Mouse (Mus musculus): ENCODE results near the gene Kdm4b. TPM values are rescaled to one million over a fixed set of nuclear protein-coding genes. Genes with fewer than 3 reads are reported as not detected.

Gene Kdm4b
- polyA plus RNA-seq, 1 experiment from 2014 or later, result 28.9 TPM

DNA sequence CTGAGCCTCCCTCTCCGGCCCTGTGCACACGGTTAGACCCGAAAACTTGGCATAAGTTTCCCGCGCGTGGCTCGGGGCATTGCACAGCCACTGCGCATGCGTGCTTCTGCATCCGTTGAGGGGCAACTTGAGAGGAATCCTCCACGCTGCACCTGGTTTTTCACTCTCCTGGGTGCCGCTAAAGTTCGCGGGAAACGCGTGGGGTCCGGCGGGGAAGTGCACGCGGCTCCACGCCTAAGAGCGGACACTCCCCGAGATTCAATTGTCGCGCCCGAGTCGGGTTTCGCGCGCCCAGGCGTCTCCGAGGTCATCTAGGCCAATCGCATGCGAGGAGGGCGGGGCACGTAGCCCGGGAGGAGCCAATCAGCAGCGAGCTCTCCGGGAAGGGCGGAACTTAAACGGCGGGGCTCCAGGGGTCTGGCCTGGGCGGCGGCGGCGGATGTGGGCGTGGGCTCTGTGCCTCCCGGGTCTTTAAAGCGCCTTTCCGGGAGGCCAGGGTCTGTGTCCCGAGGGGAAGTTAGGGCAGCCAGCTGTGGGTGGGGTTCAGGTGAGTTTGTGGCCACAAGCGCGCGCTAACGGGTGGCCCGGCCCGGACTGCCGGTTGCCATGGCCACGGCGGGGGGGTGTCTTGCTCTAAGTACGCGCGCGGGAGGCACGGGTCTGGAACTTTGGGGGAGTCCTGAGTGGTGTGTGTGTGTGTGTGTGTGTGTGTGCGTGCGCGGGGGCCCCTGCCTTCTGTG is 21.8 kb upstream of the Kdm4b start:
- H3K4me2 ChIP-seq (replicated peaks; ENCODE audit: low read depth, low read length), result peak overlapping the region; percentile 98
- H3K9me3 ChIP-seq (ENCODE audit: control insufficient read depth, low read depth, low read length), result no peaks in the 10 kb centered on the region
- H3K27ac ChIP-seq (ENCODE audit: low read length), result peak overlapping the region; percentile 89

DNA sequence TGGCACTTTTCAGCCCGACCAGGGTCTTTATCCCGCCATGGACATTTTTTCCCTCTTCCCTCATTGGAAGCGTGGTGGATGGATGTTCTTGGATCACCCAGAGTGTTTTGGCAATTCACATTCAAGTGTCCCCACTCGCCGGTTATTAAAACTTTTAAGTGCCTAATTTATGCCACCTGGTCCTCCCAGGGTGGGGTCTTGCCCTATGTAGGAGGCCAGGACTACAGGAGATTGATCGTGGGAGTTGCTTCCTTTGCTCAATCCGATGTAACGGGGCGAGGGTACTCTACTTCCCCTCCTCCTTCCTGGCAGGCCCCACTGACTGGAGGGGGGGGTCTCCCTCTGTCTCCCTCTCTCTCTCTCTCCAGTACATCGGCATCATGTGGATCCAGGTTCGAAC is 21.1 kb upstream of the Kdm4b start:
- peak overlapping the region; percentile 76 for H3K4me3 ChIP-seq (ENCODE audit: low read depth, low read length)
- H3K27me3 ChIP-seq (ENCODE audit: control insufficient read depth, insufficient read depth, low read length), result no peaks in the 10 kb centered on the region
- H3K4me1 ChIP-seq (ENCODE audit: control insufficient read depth, insufficient read depth, low read length), result peaks cover 34% of the 10 kb centered on the region
- WGBS, result 10% methylated on average over 11 of the region's 11 CpGs
- H3K27ac ChIP-seq (ENCODE audit: low read length), result no peak overlapping the region
- no peaks in the 10 kb centered on the region for H3K9me3 ChIP-seq (ENCODE audit: control insufficient read depth, low read depth, low read length)
- peaks cover 20% of the 10 kb centered on the region for H3K36me3 ChIP-seq (ENCODE audit: control insufficient read depth, insufficient read depth, low read length)
- no peak for ATAC-seq (ENCODE audit: insufficient number of reproducible peaks, insufficient read depth, low FRiP score, low read depth)
- H3K4me2 ChIP-seq (replicated peaks; ENCODE audit: low read depth, low read length), result peak overlapping the region; percentile 98
- peak overlapping the region; percentile 78 for H3K9ac ChIP-seq (replicated peaks; ENCODE audit: low read depth, low read length)

More for the DNA sequence above, 21.8 kb upstream of the Kdm4b start:
- Histone ChIP-seq H3K4me1 (ENCODE audit: control insufficient read depth, insufficient read depth, low read length) (peaks cover 34% of the 10 kb centered on the region), H3K9ac (replicated peaks; ENCODE audit: low read depth, low read length) (peak overlapping the region; percentile 78), H3K27me3 (ENCODE audit: control insufficient read depth, insufficient read depth, low read length) (no peaks in the 10 kb centered on the region), H3K36me3 (ENCODE audit: control insufficient read depth, insufficient read depth, low read length) (peaks cover 13% of the 10 kb centered on the region), H3K4me3 (ENCODE audit: low read depth, low read length) (peak overlapping the region; percentile 76)
- under 1% methylated on average over 68 of the region's 68 CpGs for WGBS
- peak; percentile 93 for ATAC-seq (ENCODE audit: insufficient number of reproducible peaks, insufficient read depth, low FRiP score, low read depth)

DNA sequence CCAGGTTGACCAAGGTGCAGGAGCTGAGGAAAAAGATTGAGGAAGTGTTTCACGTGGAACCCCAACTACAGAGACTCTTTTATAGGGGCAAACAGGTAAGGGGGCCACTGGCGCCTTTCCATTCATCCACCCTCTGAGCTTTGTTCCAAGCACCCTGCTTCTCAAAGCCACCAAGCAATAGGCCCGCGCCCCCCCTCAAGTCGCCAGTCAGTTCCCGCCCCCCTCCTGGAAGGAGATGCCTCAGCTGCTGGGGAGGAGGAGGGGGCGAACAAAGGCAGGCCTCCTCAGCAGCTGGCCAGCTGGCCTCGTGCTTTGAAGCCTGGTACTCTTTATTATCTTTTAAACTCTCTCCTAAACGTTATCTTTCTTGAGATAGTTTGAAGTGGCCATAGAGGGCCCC is 20.7 kb upstream of the Kdm4b start:
- peak overlapping the region; percentile 98 for H3K4me2 ChIP-seq (replicated peaks; ENCODE audit: low read depth, low read length)
- ATAC-seq (ENCODE audit: insufficient number of reproducible peaks, insufficient read depth, low FRiP score, low read depth), result no peak
- peak overlapping the region; percentile 78 for H3K9ac ChIP-seq (replicated peaks; ENCODE audit: low read depth, low read length)
- H3K9me3 ChIP-seq (ENCODE audit: control insufficient read depth, low read depth, low read length), result no peaks in the 10 kb centered on the region
- no peaks in the 10 kb centered on the region for H3K27me3 ChIP-seq (ENCODE audit: control insufficient read depth, insufficient read depth, low read length)
- H3K27ac ChIP-seq (ENCODE audit: low read length), result no peak overlapping the region
- H3K4me3 ChIP-seq (ENCODE audit: low read depth, low read length), result peak overlapping the region; percentile 76
- peaks cover 34% of the 10 kb centered on the region for H3K4me1 ChIP-seq (ENCODE audit: control insufficient read depth, insufficient read depth, low read length)
- H3K36me3 ChIP-seq (ENCODE audit: control insufficient read depth, insufficient read depth, low read length), result peaks cover 25% of the 10 kb centered on the region
- WGBS, result 19% methylated on average over 9 of the region's 9 CpGs

DNA sequence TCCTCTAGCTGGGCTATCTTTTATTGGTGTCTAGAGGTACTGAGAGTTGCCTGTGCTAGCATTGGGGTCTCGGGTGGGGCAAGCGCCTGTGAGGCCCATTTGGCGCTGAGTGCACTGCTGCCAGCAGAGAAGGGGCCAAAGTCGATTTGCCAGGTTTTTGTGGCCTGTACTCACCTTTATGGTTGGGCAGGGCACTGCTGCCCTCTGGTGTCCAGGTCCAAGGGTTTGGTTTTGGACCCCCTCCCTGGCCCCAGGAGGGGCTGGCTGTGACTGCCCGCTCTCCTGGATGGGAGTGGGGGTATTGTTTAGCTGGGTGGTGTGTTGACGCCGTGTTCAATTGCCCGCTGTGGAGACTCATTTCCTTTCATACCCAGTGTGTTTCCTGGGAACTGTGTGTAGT is 20.0 kb upstream of the Kdm4b start:
- no peaks in the 10 kb centered on the region for H3K9me3 ChIP-seq (ENCODE audit: control insufficient read depth, low read depth, low read length)
- no peaks in the 10 kb centered on the region for H3K27me3 ChIP-seq (ENCODE audit: control insufficient read depth, insufficient read depth, low read length)
- peaks cover 34% of the 10 kb centered on the region for H3K4me1 ChIP-seq (ENCODE audit: control insufficient read depth, insufficient read depth, low read length)
- 57% methylated on average over 8 of the region's 8 CpGs for WGBS
- ATAC-seq (ENCODE audit: insufficient number of reproducible peaks, insufficient read depth, low FRiP score, low read depth), result no peak
- no peak overlapping the region for H3K27ac ChIP-seq (ENCODE audit: low read length)
- no peak overlapping the region for H3K9ac ChIP-seq (replicated peaks; ENCODE audit: low read depth, low read length)
- H3K4me3 ChIP-seq (ENCODE audit: low read depth, low read length), result peak overlapping the region; percentile 76; the same call in 1 of the 2 replicates
- peaks cover 31% of the 10 kb centered on the region for H3K36me3 ChIP-seq (ENCODE audit: control insufficient read depth, insufficient read depth, low read length)
- peak overlapping the region; percentile 98 for H3K4me2 ChIP-seq (replicated peaks; ENCODE audit: low read depth, low read length)

DNA sequence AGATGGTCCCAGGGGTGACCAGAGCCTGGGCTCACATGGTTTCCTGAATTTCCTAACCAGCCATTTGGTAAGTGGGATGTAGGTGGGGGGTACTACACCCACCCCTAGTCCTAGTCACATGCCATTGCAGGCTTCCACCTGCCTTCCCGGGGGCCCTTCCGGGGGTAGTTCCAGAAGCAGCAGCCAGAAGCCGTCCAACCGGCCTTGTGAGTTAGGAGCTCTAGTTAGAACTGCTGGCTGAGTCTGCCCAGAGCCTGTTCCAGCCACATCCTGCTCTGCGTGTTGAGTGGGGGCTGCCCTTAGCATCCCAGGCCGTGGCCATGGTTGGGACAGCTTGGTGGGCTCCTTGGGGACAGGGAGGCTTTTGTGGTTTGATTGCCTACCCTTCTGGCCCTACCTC is 17.8 kb upstream of the Kdm4b start:
- ATAC-seq (ENCODE audit: insufficient number of reproducible peaks, insufficient read depth, low FRiP score, low read depth), result no peak
- Histone ChIP-seq H3K36me3 (ENCODE audit: control insufficient read depth, insufficient read depth, low read length) (peaks cover 47% of the 10 kb centered on the region), H3K27ac (ENCODE audit: low read length) (peak overlapping the region; percentile 66; the same call in 1 of the 2 replicates), H3K4me3 (ENCODE audit: low read depth, low read length) (no peak overlapping the region), H3K4me2 (replicated peaks; ENCODE audit: low read depth, low read length) (no peak overlapping the region; the same call in 1 of the 2 replicates), H3K4me1 (ENCODE audit: control insufficient read depth, insufficient read depth, low read length) (peaks cover 28% of the 10 kb centered on the region), H3K27me3 (ENCODE audit: control insufficient read depth, insufficient read depth, low read length) (no peaks in the 10 kb centered on the region), H3K9me3 (ENCODE audit: control insufficient read depth, low read depth, low read length) (no peaks in the 10 kb centered on the region), H3K9ac (replicated peaks; ENCODE audit: low read depth, low read length) (no peak overlapping the region)
- WGBS, result 53% methylated on average over 6 of the region's 6 CpGs

DNA sequence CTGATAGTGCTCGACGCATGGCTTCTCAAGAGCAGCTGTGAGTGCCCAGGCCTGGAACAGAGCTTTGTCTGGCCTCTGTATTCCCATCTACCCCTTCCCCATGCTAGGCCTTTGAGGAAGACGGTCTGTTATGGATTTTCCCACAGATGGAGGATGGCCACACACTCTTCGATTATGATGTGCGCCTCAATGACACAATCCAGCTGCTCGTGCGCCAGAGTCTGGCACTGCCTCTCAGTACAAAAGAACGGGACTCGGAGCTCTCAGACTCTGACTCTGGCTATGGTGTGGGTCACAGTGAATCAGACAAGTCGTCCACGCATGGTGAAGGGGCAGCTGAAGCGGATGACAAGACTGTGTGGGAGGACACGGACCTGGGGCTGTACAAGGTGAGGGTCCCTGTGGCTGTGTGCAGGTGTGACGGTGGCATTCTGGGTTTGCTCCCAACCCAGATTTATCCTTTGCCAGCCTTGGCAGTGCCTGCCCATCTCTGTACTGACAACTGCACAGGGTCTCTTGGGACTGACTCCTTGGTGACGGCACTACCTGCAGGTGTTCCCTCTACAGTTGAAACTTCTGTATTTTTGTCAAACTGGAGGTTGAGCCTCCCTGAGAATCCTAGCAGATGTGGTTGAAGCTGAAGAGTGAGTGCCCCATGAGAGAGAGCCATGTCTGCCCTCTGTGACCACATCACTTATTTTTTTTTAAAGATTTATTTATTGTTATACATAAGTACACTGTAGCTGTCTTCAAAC is 16.5 kb upstream of the Kdm4b start:
- peaks cover 53% of the 10 kb centered on the region for H3K36me3 ChIP-seq (ENCODE audit: control insufficient read depth, insufficient read depth, low read length)
- H3K4me1 ChIP-seq (ENCODE audit: control insufficient read depth, insufficient read depth, low read length), result peaks cover 28% of the 10 kb centered on the region
- no peaks in the 10 kb centered on the region for H3K27me3 ChIP-seq (ENCODE audit: control insufficient read depth, insufficient read depth, low read length)
- WGBS, result 75% methylated on average over 15 of the region's 15 CpGs
- H3K9me3 ChIP-seq (ENCODE audit: control insufficient read depth, low read depth, low read length), result no peaks in the 10 kb centered on the region
- H3K4me3 ChIP-seq (ENCODE audit: low read depth, low read length), result no peak overlapping the region
- no peak overlapping the region for H3K9ac ChIP-seq (replicated peaks; ENCODE audit: low read depth, low read length)
- no peak for ATAC-seq (ENCODE audit: insufficient number of reproducible peaks, insufficient read depth, low FRiP score, low read depth)
- no peak overlapping the region for H3K4me2 ChIP-seq (replicated peaks; ENCODE audit: low read depth, low read length)
- H3K27ac ChIP-seq (ENCODE audit: low read length), result no peak overlapping the region

DNA sequence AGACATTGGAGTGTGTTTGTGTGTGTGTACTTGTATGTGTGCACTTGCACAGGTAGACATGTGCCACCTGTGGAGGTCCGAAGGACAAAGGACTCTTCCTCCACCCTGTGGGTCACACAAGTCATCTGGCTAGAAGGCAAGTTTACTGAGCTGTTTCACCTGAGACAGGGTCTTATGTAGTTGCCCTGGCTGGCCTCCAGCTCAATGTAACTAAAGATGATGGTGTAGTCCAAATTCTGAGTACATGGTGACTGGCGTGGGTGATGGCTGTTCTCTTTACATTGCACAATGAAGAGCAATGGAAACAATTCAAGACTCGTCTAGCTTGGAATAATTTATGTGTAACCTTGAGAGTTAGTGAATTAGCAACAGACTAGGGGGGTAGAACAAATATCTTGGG is 1.4 kb upstream of the Kdm4b start:
- Histone ChIP-seq H3K36me3 (ENCODE audit: control insufficient read depth, insufficient read depth, low read length) (peaks cover 29% of the 10 kb centered on the region), H3K4me1 (ENCODE audit: control insufficient read depth, insufficient read depth, low read length) (peaks cover 25% of the 10 kb centered on the region), H3K9ac (replicated peaks; ENCODE audit: low read depth, low read length) (no peak overlapping the region), H3K4me2 (replicated peaks; ENCODE audit: low read depth, low read length) (no peak overlapping the region), H3K27ac (ENCODE audit: low read length) (no peak overlapping the region), H3K4me3 (ENCODE audit: low read depth, low read length) (no peak overlapping the region), H3K9me3 (ENCODE audit: control insufficient read depth, low read depth, low read length) (no peaks in the 10 kb centered on the region), H3K27me3 (ENCODE audit: control insufficient read depth, insufficient read depth, low read length) (no peaks in the 10 kb centered on the region)
- ATAC-seq (ENCODE audit: insufficient number of reproducible peaks, insufficient read depth, low FRiP score, low read depth), result no peak
- WGBS, result 68% methylated on average over 3 of the region's 3 CpGs

DNA sequence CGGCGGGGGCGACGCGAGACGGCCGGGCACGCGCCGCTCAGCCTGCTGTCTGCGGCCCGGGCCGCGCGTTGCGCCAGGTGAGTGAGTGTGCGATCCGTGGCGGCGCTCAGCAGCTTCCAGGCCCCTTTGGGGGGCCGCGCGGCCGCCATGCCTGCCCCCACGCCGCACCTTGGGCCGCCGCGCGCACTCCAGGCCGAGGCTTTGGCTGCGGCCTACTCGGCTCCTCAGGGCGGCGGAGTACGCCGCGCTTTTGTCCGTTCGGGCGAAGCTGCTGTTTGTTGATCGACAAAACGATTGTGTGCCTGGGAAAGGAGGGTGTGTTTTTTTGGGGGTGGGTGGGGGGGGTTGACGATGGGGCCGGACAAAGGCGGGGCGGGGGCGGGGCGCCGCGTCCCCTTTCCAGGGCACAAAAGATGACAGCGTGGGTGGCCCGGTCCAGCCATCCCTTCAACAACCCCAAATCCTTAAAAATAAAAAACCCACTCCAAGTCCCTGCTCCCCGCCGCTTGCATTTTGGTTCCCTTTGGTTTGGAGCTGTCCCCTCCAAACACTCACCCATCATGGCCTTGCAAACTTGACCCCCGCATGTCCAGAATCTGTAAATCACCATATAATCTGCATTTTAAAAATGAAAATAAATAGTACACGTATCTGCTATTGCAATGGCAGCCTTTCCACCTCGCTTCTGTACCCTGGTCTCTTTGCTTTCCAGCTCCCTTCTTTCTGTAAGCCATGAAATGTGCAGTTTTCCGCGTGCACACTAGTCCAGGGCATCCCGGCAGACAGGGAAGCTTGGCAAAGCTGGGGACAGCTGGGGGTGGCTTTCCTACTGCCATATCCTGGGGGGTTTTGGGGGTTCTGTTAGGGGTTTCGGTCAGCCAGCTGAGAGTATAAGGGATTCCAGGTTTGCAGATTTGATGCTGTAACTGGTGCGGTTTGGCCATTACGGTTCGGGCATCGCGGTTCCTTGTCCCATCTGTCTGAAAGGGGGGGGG is 588 bp downstream of the Kdm4b start:
- peak overlapping the region; percentile 84 for H3K4me3 ChIP-seq (ENCODE audit: low read depth, low read length)
- peak overlapping the region; percentile 96 for H3K9ac ChIP-seq (replicated peaks; ENCODE audit: low read depth, low read length)
- peak overlapping the region; percentile 94 for H3K27ac ChIP-seq (ENCODE audit: low read length)
- peaks cover 11% of the 10 kb centered on the region for H3K36me3 ChIP-seq (ENCODE audit: control insufficient read depth, insufficient read depth, low read length)
- 2% methylated on average over 61 of the region's 67 CpGs for WGBS
- H3K4me1 ChIP-seq (ENCODE audit: control insufficient read depth, insufficient read depth, low read length), result peaks cover 38% of the 10 kb centered on the region
- no peaks in the 10 kb centered on the region for H3K27me3 ChIP-seq (ENCODE audit: control insufficient read depth, insufficient read depth, low read length)
- H3K4me2 ChIP-seq (replicated peaks; ENCODE audit: low read depth, low read length), result peak overlapping the region; percentile 82
- H3K9me3 ChIP-seq (ENCODE audit: control insufficient read depth, low read depth, low read length), result no peaks in the 10 kb centered on the region
- ATAC-seq (ENCODE audit: insufficient number of reproducible peaks, insufficient read depth, low FRiP score, low read depth), result peak; percentile 25; the same call in 1 of the 2 replicates

Data from stomach, embryonic 14.5 days (tissue).